Mouse (Mus musculus) gastrocnemius, adult 18-20 months (tissue): ENCODE results near the gene Pgm1. TPM values are rescaled to one million over a fixed set of nuclear protein-coding genes. Genes with fewer than 3 reads are reported as not detected.
A peak's percentile ranks its signal among the peaks of the same experiment; 100 is the strongest.

Experiments
- DNase-seq: peaks from one replicate; pipeline ENCODE4 v3.0.0; 2021; ENCODE audit warnings: low spot score
- total RNA-seq, 2 experiments: library from RNA; stranded (reverse); gene quantifications; 2 replicates each; pipeline ENCODE4 v1.2.3; 2021

The Pgm1 gene
- total RNA-seq, 2 experiments from 2014 or later, result 993 to 1,171 TPM

- DNase-seq, result peak; percentile 75
These were observed 79.3 kb downstream of the Pgm1 start for GRCm38 (mm10) chr4:100008371-100009090.

- DNase-seq, result no peak
These were observed 80.0 kb downstream of the Pgm1 start for GRCm38 (mm10) chr4:100009211-100009678.

DNA sequence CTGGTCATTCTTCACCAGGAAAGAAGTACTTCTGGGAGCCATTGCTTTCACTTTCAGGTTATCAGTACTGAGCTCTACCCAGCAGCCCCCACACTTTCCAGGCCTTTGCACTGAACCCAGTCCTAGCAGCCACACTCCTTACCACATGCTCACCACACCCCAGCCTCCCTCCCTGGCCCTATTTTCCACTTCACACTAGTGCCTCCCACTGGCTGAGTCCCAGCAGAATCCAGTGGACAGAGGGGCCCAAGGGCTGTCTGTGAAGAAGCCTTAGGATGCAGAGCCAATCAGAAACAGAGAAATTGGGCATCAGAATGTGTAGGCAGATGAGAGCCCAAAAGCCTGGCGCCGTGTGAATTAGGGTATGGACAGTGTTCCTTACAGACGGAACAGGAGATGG, 81.7 kb downstream of the Pgm1 start:
- no peak for DNase-seq

GRCm38 (mm10) chr4:100011563-100011962, 82.3 kb downstream of the Pgm1 start:
- DNase-seq, result peak; percentile 67

- no peak for DNase-seq
These were observed 83.3 kb downstream of the Pgm1 start for GRCm38 (mm10) chr4:100012361-100013035.

DNA sequence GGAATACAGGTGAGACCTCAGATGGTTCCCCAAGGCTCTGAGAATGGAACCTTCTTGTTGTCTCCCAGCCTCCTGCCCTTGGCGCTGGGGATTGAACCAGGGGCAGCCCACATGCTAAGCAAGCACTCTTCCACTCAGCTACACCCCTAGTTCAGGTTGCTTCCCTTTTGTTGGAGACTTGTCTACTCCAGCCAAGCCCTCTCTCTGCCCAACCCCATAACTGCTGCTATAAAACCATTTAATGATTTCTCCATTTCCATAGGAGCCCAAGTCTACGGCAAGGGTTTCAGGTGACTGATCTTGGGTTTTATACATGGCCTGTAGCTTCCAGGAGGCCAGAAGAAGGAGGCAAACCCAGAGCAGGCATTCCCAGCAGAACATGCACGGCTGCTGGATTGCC, 98.6 kb downstream of the Pgm1 start:
- no peak for DNase-seq

DNA sequence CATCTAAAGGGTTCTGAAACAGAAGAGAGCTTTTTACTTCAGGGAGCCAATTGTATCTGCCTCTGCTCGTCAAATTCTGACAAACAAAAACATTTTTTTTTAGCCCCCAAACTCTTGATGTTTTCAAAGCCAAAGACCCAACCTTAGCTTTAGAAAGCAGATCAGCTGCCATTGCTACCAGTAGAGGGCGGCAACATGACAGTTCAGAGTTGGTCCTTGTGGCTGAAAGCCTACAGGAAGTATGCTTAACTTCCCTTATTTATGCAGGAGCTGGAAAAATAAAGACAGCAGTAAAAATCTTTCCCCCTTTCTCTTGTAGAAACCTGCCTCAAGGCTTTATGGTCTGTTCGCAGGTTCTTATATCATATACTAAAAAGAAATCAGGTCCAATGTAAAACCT, 99.4 kb downstream of the Pgm1 start:
- peak; percentile 80 for DNase-seq

GRCm38 (mm10) chr4:100031270-100031669, 102.1 kb downstream of the Pgm1 start:
- no peak for DNase-seq

DNA sequence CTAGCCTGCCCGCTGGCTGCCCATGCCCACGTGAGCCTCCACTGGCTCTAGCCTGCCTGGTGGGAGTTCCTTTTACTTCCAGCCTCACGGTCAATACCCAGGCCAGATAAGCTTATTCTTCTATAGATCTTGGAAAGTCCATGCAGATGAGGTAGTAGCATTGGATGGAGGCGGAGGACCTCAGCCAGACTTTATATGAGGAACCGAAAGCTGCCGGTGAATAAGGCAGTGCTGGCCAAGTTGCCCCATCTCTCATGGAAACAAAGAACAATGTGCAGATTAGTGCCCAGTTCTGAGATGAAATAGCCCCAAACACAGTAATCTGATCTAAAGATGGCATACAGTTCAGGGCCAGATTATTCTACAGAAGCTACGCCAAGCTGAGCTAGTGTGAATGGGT, 103.4 kb downstream of the Pgm1 start:
- no peak for DNase-seq

GRCm38 (mm10) chr4:100033944-100034343, 104.7 kb downstream of the Pgm1 start:
- DNase-seq, result no peak

DNA sequence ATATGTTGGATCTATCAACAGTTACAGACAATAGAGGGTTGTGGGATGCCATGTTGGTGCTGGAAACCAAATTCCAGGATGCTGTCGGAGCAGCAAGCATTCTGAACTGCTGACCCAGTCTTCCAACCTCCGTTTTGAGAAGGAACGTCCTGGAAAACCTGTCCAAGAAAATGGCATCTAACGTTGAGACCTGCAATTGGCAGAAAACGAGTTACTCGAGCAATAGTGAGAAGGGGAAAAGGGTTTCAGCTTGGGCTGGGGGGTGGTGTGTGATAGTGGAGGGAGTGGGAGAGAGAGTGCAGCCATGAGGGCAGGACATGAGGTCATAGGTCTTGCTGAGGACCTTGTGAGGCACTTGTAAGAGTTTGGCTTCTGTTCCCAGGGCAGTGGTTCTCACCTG, 105.8 kb downstream of the Pgm1 start:
- DNase-seq, result no peak

DNA sequence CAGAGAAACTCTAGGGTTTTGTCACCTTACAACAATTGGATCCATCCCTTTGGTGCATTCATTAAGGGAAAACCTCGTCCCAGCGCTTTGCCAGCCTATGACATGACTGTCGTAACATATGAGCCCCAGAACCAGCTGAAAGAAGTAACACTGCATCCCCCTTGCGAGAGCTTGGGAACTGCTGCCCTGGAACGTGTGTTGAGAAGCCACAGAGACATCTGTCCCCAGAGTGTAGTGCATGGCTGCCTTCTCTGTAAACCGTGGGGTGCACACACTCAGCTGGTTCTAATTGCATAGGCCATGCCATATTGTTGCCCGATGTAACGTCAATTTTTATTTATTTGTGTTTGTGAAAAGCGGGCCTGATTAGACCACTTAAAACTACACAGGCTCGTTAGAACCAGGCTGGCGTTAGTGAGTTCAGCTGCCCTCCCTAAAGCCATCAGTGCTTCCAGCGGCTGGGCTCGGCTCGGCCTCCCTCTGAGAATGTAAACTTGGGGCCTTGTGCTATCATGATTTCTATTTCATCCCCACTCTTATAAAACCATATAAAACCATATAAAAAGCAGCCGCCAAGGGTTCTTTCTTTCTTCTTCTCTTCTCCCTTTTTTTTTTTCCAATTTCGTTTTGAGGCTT, 106.8 kb downstream of the Pgm1 start:
- no peak for DNase-seq

Other genes with a start within 250 kb of the Pgm1 start
- gene Alg6, start 213.8 kb upstream of the Pgm1 start, total RNA-seq, result 1 to 10 TPM; 5.2 to 7.5 TPM
- gene Efcab7, start 100.2 kb upstream of the Pgm1 start, total RNA-seq, result 1 to 10 TPM in 1 of 2 experiments, under 1 TPM in 1; 0.43 to 1.4 TPM
- gene Itgb3bp, start 399 bp downstream of the Pgm1 start, total RNA-seq, result 1 to 10 TPM; 4.2 to 4.3 TPM
- 1 to 10 TPM; 1.1 to 1.4 TPM for gene Ror1, start 166.4 kb downstream of the Pgm1 start, total RNA-seq